Mouse (Mus musculus): Measurements from ENCODE around the gene Pcdh7. TPM values are rescaled to one million over a fixed set of nuclear protein-coding genes. Genes with fewer than 3 reads are reported as not detected.

Gene Pcdh7
- polyA plus RNA-seq, 1 experiment from 2014 or later: 8.3 TPM

- H3K4me3 ChIP-seq: no peak overlapping the region
- no peak overlapping the region for H3K27ac ChIP-seq
- H3K9me3 ChIP-seq: no peaks in the 10 kb centered on the region
- H3K9ac ChIP-seq: no peak overlapping the region
- H3K27me3 ChIP-seq: no peaks in the 10 kb centered on the region
- H3K4me2 ChIP-seq (replicated peaks): no peak overlapping the region
- H3K4me1 ChIP-seq: no peaks in the 10 kb centered on the region
- ATAC-seq (ENCODE audit: low FRiP score, low read depth): no peak
- no peaks in the 10 kb centered on the region for H3K36me3 ChIP-seq
Observed at GRCm38 (mm10) chr5:57779951-57780350, 62.2 kb downstream of the Pcdh7 start.

- Histone ChIP-seq H3K4me1 (no peaks in the 10 kb centered on the region), H3K27me3 (no peaks in the 10 kb centered on the region), H3K9me3 (no peaks in the 10 kb centered on the region), H3K36me3 (no peaks in the 10 kb centered on the region), H3K4me2 (replicated peaks) (no peak overlapping the region), H3K27ac (no peak overlapping the region), H3K4me3 (no peak overlapping the region), H3K9ac (no peak overlapping the region)
- WGBS: 86% methylated on average over 4 of the region's 4 CpGs
- ATAC-seq (ENCODE audit: low FRiP score, low read depth): no peak
Observed at GRCm38 (mm10) chr5:57780574-57780973, 62.8 kb downstream of the Pcdh7 start.

- Histone ChIP-seq H3K27ac (no peak overlapping the region), H3K9ac (no peak overlapping the region), H3K4me2 (replicated peaks) (no peak overlapping the region), H3K36me3 (no peaks in the 10 kb centered on the region), H3K4me1 (no peaks in the 10 kb centered on the region), H3K9me3 (no peaks in the 10 kb centered on the region), H3K27me3 (no peaks in the 10 kb centered on the region), H3K4me3 (no peak overlapping the region)
- WGBS: 69% methylated on average over 5 of the region's 5 CpGs
- ATAC-seq (ENCODE audit: low FRiP score, low read depth): no peak
Observed at GRCm38 (mm10) chr5:57781950-57782349, 64.2 kb downstream of the Pcdh7 start.

- WGBS: 79% methylated on average over 3 of the region's 3 CpGs
- no peak overlapping the region for H3K4me3 ChIP-seq
- H3K4me1 ChIP-seq: no peaks in the 10 kb centered on the region
- H3K9ac ChIP-seq: no peak overlapping the region
- no peaks in the 10 kb centered on the region for H3K27me3 ChIP-seq
- H3K9me3 ChIP-seq: no peaks in the 10 kb centered on the region
- no peaks in the 10 kb centered on the region for H3K36me3 ChIP-seq
- no peak overlapping the region for H3K27ac ChIP-seq
- H3K4me2 ChIP-seq (replicated peaks): no peak overlapping the region
- ATAC-seq (ENCODE audit: low FRiP score, low read depth): no peak
Observed at GRCm38 (mm10) chr5:57782546-57782945, 64.8 kb downstream of the Pcdh7 start.

- no peak overlapping the region for H3K27ac ChIP-seq
- no peak overlapping the region for H3K4me2 ChIP-seq (replicated peaks)
- no peaks in the 10 kb centered on the region for H3K4me1 ChIP-seq
- no peak overlapping the region for H3K9ac ChIP-seq
- no peaks in the 10 kb centered on the region for H3K9me3 ChIP-seq
- no peak overlapping the region for H3K4me3 ChIP-seq
- H3K27me3 ChIP-seq: no peaks in the 10 kb centered on the region
- H3K36me3 ChIP-seq: no peaks in the 10 kb centered on the region
- WGBS: 49% methylated on average over 3 of the region's 4 CpGs
- no peak for ATAC-seq (ENCODE audit: low FRiP score, low read depth)
Observed at GRCm38 (mm10) chr5:57788775-57789509, 71.2 kb downstream of the Pcdh7 start.

- H3K4me1 ChIP-seq: no peaks in the 10 kb centered on the region
- H3K9ac ChIP-seq: no peak overlapping the region
- no peaks in the 10 kb centered on the region for H3K36me3 ChIP-seq
- H3K9me3 ChIP-seq: no peaks in the 10 kb centered on the region
- H3K27ac ChIP-seq: no peak overlapping the region
- no peak for ATAC-seq (ENCODE audit: low FRiP score, low read depth)
- H3K4me2 ChIP-seq (replicated peaks): no peak overlapping the region
- no peak overlapping the region for H3K4me3 ChIP-seq
- H3K27me3 ChIP-seq: no peaks in the 10 kb centered on the region
Observed at GRCm38 (mm10) chr5:57796337-57796736, 78.6 kb downstream of the Pcdh7 start.

- no peaks in the 10 kb centered on the region for H3K4me1 ChIP-seq
- no peak overlapping the region for H3K4me2 ChIP-seq (replicated peaks)
- H3K27ac ChIP-seq: no peak overlapping the region
- no peaks in the 10 kb centered on the region for H3K9me3 ChIP-seq
- no peaks in the 10 kb centered on the region for H3K27me3 ChIP-seq
- no peaks in the 10 kb centered on the region for H3K36me3 ChIP-seq
- 84% methylated on average over 7 of the region's 7 CpGs for WGBS
- no peak overlapping the region for H3K9ac ChIP-seq
- no peak overlapping the region for H3K4me3 ChIP-seq
- no peak for ATAC-seq (ENCODE audit: low FRiP score, low read depth)
Observed at GRCm38 (mm10) chr5:57797951-57798670, 80.3 kb downstream of the Pcdh7 start.

- ATAC-seq (ENCODE audit: low FRiP score, low read depth): peak; percentile 54; the same call in 1 of the 2 replicates
- 73% methylated on average over 3 of the region's 3 CpGs for WGBS
- Histone ChIP-seq H3K4me2 (replicated peaks) (no peak overlapping the region), H3K9ac (no peak overlapping the region), H3K4me3 (no peak overlapping the region), H3K27me3 (no peaks in the 10 kb centered on the region), H3K27ac (no peak overlapping the region), H3K36me3 (no peaks in the 10 kb centered on the region), H3K9me3 (no peaks in the 10 kb centered on the region), H3K4me1 (no peaks in the 10 kb centered on the region)
Observed at GRCm38 (mm10) chr5:57803108-57803507, 85.3 kb downstream of the Pcdh7 start.

GRCm38 (mm10) chr5:57803890-57804289 is 86.1 kb downstream of the Pcdh7 start:
- Histone ChIP-seq H3K36me3 (no peaks in the 10 kb centered on the region), H3K27ac (no peak overlapping the region), H3K4me1 (no peaks in the 10 kb centered on the region), H3K9ac (no peak overlapping the region), H3K4me3 (no peak overlapping the region), H3K9me3 (no peaks in the 10 kb centered on the region), H3K27me3 (no peaks in the 10 kb centered on the region), H3K4me2 (replicated peaks) (no peak overlapping the region)
- WGBS: 61% methylated on average over 5 of the region's 5 CpGs
- ATAC-seq (ENCODE audit: low FRiP score, low read depth): no peak

GRCm38 (mm10) chr5:57807350-57807749 is 89.6 kb downstream of the Pcdh7 start:
- Histone ChIP-seq H3K4me3 (no peak overlapping the region), H3K36me3 (no peaks in the 10 kb centered on the region), H3K9me3 (no peaks in the 10 kb centered on the region), H3K9ac (no peak overlapping the region), H3K4me2 (replicated peaks) (no peak overlapping the region), H3K27me3 (no peaks in the 10 kb centered on the region), H3K4me1 (0 out of 2 replicates have a peak, but pooled peaks cover 2% of the 10 kb centered on the region), H3K27ac (no peak overlapping the region)
- 48% methylated on average over 2 of the region's 2 CpGs for WGBS
- no peak for ATAC-seq (ENCODE audit: low FRiP score, low read depth)

- H3K27ac ChIP-seq: no peak overlapping the region
- no peak for ATAC-seq (ENCODE audit: low FRiP score, low read depth)
- no peak overlapping the region for H3K4me3 ChIP-seq
- H3K4me1 ChIP-seq: 0 out of 2 replicates have a peak, but pooled peaks cover 2% of the 10 kb centered on the region
- H3K4me2 ChIP-seq (replicated peaks): no peak overlapping the region
- WGBS: 28% methylated on average over 1 of the region's 1 CpGs
- H3K9ac ChIP-seq: no peak overlapping the region
- H3K27me3 ChIP-seq: no peaks in the 10 kb centered on the region
- H3K9me3 ChIP-seq: no peaks in the 10 kb centered on the region
- no peaks in the 10 kb centered on the region for H3K36me3 ChIP-seq
Observed at GRCm38 (mm10) chr5:57810641-57811040, 92.9 kb downstream of the Pcdh7 start.

- Histone ChIP-seq H3K27ac (no peak overlapping the region), H3K4me2 (replicated peaks) (no peak overlapping the region), H3K36me3 (no peaks in the 10 kb centered on the region), H3K27me3 (no peaks in the 10 kb centered on the region), H3K9me3 (no peaks in the 10 kb centered on the region), H3K4me1 (peaks cover 6% of the 10 kb centered on the region; the same call in 1 of the 2 replicates), H3K4me3 (no peak overlapping the region), H3K9ac (no peak overlapping the region)
- ATAC-seq (ENCODE audit: low FRiP score, low read depth): no peak
- WGBS: 69% methylated on average over 5 of the region's 5 CpGs
Observed at GRCm38 (mm10) chr5:57815964-57816589, 98.3 kb downstream of the Pcdh7 start.

Data from limb, embryonic 13.5 days (tissue).